Mouse (Mus musculus) lung, postnatal 0 days (tissue): ENCODE data around the gene Hsd17b2. TPM values are rescaled to one million over a fixed set of nuclear protein-coding genes. Genes with fewer than 3 reads are reported as not detected.

Source experiments
- ATAC-seq: fragments of 200-750 bp; cut with Nextera tagmentation; 2 replicates; pipeline ENCODE4 v1.8.0; 2017; ENCODE audit warnings: moderate library complexity
- DNase-seq: peaks from one replicate; pipeline ENCODE4 v3.0.0-alpha.2; 2016; ENCODE audit warnings: low spot score
- H3K27ac ChIP-seq: fragments of 300-500 bp; sonication (generic); 2 replicates; pipeline ENCODE4 v1.5.1; 2014; ENCODE audit warnings: antibody characterized with exemption, mild to moderate bottlenecking, low read length, mixed read lengths
- H3K27me3 ChIP-seq: fragments of 300-500 bp; sonication (generic); replicated peaks from 2 replicates; pipeline ENCODE4 v1.6.1; 2014; ENCODE audit warnings: low read length, mixed read lengths; ENCODE audit not compliant: insufficient read depth
- H3K36me3 ChIP-seq: fragments of 300-500 bp; sonication (generic); 2 replicates; pipeline ENCODE4 v1.6.1; 2014; ENCODE audit warnings: low read length, mixed read lengths; ENCODE audit not compliant: insufficient read depth
- H3K4me1 ChIP-seq: fragments of 300-500 bp; sonication (generic); 2 replicates; pipeline ENCODE4 v1.6.1; 2014; ENCODE audit warnings: antibody characterized with exemption, low read depth, low read length, mixed read lengths; ENCODE audit not compliant: insufficient read depth
- H3K4me2 ChIP-seq: fragments of 300-500 bp; sonication (generic); replicated peaks from 2 replicates; pipeline ENCODE4 v1.6.1; 2014; ENCODE audit warnings: low read depth, mild to moderate bottlenecking, low read length, moderate library complexity, mixed read lengths
- H3K4me3 ChIP-seq: fragments of 300-500 bp; sonication (generic); 2 replicates; pipeline ENCODE4 v1.5.1; 2014; ENCODE audit warnings: low read depth, low read length
- H3K9ac ChIP-seq: fragments of 300-500 bp; sonication (generic); replicated peaks from 2 replicates; pipeline ENCODE4 v1.6.1; 2014; ENCODE audit warnings: low read depth, mild to moderate bottlenecking
- H3K9me3 ChIP-seq: fragments of 300-500 bp; sonication (generic); 2 replicates; pipeline ENCODE4 v1.6.1; 2016; ENCODE audit warnings: low read length, mixed read lengths
- CTCF ChIP-seq: IDR thresholded peaks from 2 replicates; pipeline ENCODE4 v1.5.1; 2016; ENCODE audit warnings: antibody characterized with exemption, mild to moderate bottlenecking
- EP300 ChIP-seq: IDR thresholded peaks from 2 replicates; pipeline ENCODE4 v1.6.1; 2016; ENCODE audit warnings: antibody characterized with exemption, mild to moderate bottlenecking, control low read depth
- WGBS: fragments of 180-500 bp; shearing (Covaris S2); extraction: QIAGEN DNeasy Blood & Tissue Kit; methylation state at CpG from one replicate; pipeline ENCODE4 v1.1.7; 2014; 5-methylcytosine and 5-hydroxymethylcytosine counted together
- polyA plus RNA-seq: library from polyadenylated mRNA; unstranded; fragments of >200 nt; fragmentation: Nextera tagmentation; extraction: Ambion mirVana; gene quantifications from 2 replicates; pipeline ENCODE4 v1.2.1, GENCODE M21; 2015

Gene Hsd17b2
- polyA plus RNA-seq, 1 experiment from 2014 or later, result 0.16 TPM

GRCm38 (mm10) chr8:117672558-117672957, 29.1 kb upstream of the Hsd17b2 start:
- ATAC-seq (no peak), DNase-seq (no peak)
- Histone ChIP-seq H3K4me1 (no peaks in the 10 kb centered on the region), H3K9ac (no peak overlapping the region), H3K4me2 (no peak overlapping the region), H3K4me3 (no peak overlapping the region), H3K27ac (no peak overlapping the region), H3K27me3 (no peaks in the 10 kb centered on the region), H3K36me3 (no peaks in the 10 kb centered on the region), H3K9me3 (no peaks in the 10 kb centered on the region)
- 75% methylated on average over 3 of the region's 3 CpGs for WGBS
- TF ChIP-seq CTCF (no peak), EP300 (no peak)

GRCm38 (mm10) chr8:117673430-117673830, 28.3 kb upstream of the Hsd17b2 start, which contains the start of gene Sdr42e1:
Gene Sdr42e1, minus strand, starts transcription at chr8:117673689.
- Histone ChIP-seq H3K4me2 (peak within 1 kb of the TSS; percentile 71), H3K27ac (no peak within 1 kb of the TSS), H3K36me3 (no peaks in the 10 kb centered on the region), H3K9ac (peak within 1 kb of the TSS; percentile 54), H3K9me3 (no peaks in the 10 kb centered on the region), H3K4me3 (peak within 1 kb of the TSS; percentile 52), H3K27me3 (no peaks in the 10 kb centered on the region), H3K4me1 (no peaks in the 10 kb centered on the region)
- no peak for TF ChIP-seq EP300
- no peak for TF ChIP-seq CTCF
- peak; percentile 49 for ATAC-seq
- DNase-seq, result peak; percentile 78
- WGBS, result 8% methylated on average over 17 of the region's 17 CpGs

GRCm38 (mm10) chr8:117675171-117675570, 26.5 kb upstream of the Hsd17b2 start:
- no peak overlapping the region for H3K27ac ChIP-seq
- H3K36me3 ChIP-seq, result no peaks in the 10 kb centered on the region
- DNase-seq (no peak), ATAC-seq (no peak)
- no peaks in the 10 kb centered on the region for H3K27me3 ChIP-seq
- no peak for TF ChIP-seq EP300
- TF ChIP-seq CTCF, result no peak
- H3K9me3 ChIP-seq, result no peaks in the 10 kb centered on the region
- H3K4me3 ChIP-seq, result no peak overlapping the region
- 64% methylated on average over 5 of the region's 5 CpGs for WGBS
- no peaks in the 10 kb centered on the region for H3K4me1 ChIP-seq
- no peak overlapping the region for H3K4me2 ChIP-seq
- H3K9ac ChIP-seq, result no peak overlapping the region

- Histone ChIP-seq H3K27ac (no peak overlapping the region), H3K27me3 (no peaks in the 10 kb centered on the region), H3K4me2 (no peak overlapping the region), H3K9ac (no peak overlapping the region), H3K4me1 (no peaks in the 10 kb centered on the region), H3K36me3 (no peaks in the 10 kb centered on the region), H3K9me3 (no peaks in the 10 kb centered on the region), H3K4me3 (no peak overlapping the region)
- ATAC-seq, result no peak; the same call in 1 of the 2 replicates
- TF ChIP-seq EP300 (no peak), CTCF (no peak)
- 39% methylated on average over 9 of the region's 9 CpGs for WGBS
- DNase-seq, result peak; percentile 32
Measured at GRCm38 (mm10) chr8:117676460-117676859, 25.2 kb upstream of the Hsd17b2 start.

GRCm38 (mm10) chr8:117677011-117677410, 24.7 kb upstream of the Hsd17b2 start:
- Histone ChIP-seq H3K9me3 (no peaks in the 10 kb centered on the region), H3K9ac (no peak overlapping the region), H3K27ac (no peak overlapping the region), H3K36me3 (no peaks in the 10 kb centered on the region), H3K4me3 (no peak overlapping the region), H3K4me1 (no peaks in the 10 kb centered on the region), H3K27me3 (no peaks in the 10 kb centered on the region), H3K4me2 (no peak overlapping the region)
- no peak for TF ChIP-seq CTCF
- no peak for TF ChIP-seq EP300
- no peak for DNase-seq
- ATAC-seq, result no peak
- WGBS, result 27% methylated on average over 8 of the region's 8 CpGs

GRCm38 (mm10) chr8:117678650-117679049, 23.1 kb upstream of the Hsd17b2 start:
- H3K4me2 ChIP-seq, result no peak overlapping the region
- no peaks in the 10 kb centered on the region for H3K4me1 ChIP-seq
- no peak for DNase-seq
- no peak overlapping the region for H3K9ac ChIP-seq
- no peak overlapping the region for H3K27ac ChIP-seq
- 80% methylated on average over 4 of the region's 4 CpGs for WGBS
- ATAC-seq, result no peak
- no peaks in the 10 kb centered on the region for H3K9me3 ChIP-seq
- H3K27me3 ChIP-seq, result no peaks in the 10 kb centered on the region
- H3K36me3 ChIP-seq, result no peaks in the 10 kb centered on the region
- TF ChIP-seq CTCF (no peak), EP300 (no peak)
- H3K4me3 ChIP-seq, result no peak overlapping the region

GRCm38 (mm10) chr8:117683925-117684472, 17.7 kb upstream of the Hsd17b2 start:
- no peaks in the 10 kb centered on the region for H3K4me1 ChIP-seq
- no peak overlapping the region for H3K4me2 ChIP-seq
- H3K27ac ChIP-seq, result no peak overlapping the region
- DNase-seq (no peak), ATAC-seq (no peak)
- H3K9me3 ChIP-seq, result no peaks in the 10 kb centered on the region
- TF ChIP-seq EP300, result no peak
- no peak for TF ChIP-seq CTCF
- no peak overlapping the region for H3K9ac ChIP-seq
- H3K36me3 ChIP-seq, result no peaks in the 10 kb centered on the region
- no peaks in the 10 kb centered on the region for H3K27me3 ChIP-seq
- H3K4me3 ChIP-seq, result no peak overlapping the region
- 56% methylated on average over 10 of the region's 10 CpGs for WGBS
